Comparison of ENCODE assay signal across 36 mouse cellular contexts in the genomic region with DNA sequence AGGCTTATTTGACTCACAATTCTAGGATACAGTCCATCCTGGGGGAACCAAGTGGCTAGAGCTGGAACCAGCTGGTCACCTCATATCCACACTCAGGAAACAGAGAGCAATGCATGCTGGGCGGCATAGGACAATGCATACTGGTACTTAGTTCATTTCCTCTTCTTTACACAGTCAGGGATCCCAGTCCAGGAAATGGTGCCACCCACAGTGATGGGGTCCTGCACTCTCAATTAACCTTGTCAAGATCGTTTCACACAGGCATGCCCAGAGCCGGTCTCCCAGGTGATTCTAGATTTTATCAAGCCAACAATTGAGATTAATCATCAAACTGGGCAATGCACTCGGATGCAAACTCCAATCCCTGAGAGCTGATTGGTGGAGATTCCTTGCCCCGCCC.
A peak's percentile ranks its signal among the peaks of the same experiment; 100 is the strongest.
DNase-seq lines count a peak whose midpoint lies in the region; ATAC-seq lines count a peak whose summit lies in the region.
"Had no signal": no experiment of that assay in that cellular context is flagged by ENCODE, and none has a peak within 500 bp of the region (broad histone marks: within the 10 kb centered on the region; RNA-seq: fewer than 3 reads in every experiment).

No protein-coding gene starts in this region.

- no peak overlapping the region for H3K27ac ChIP-seq in neural tube, embryonic 15.5 days (replicated peaks)
- no peak overlapping the region for H3K27ac ChIP-seq in kidney, embryonic 14.5 days (ENCODE audit: low read depth, low read length)
- H3K27ac ChIP-seq: embryonic facial prominence, embryonic 13.5 days; forebrain, embryonic 10.5 days; forebrain, embryonic 15.5 days; gastrocnemius, adult 2 months; heart, adult 2 months; hindbrain, embryonic 14.5 days; kidney, postnatal 0 days; layer of hippocampus, adult 2 months; left cerebral cortex, adult 2 months; limb, embryonic 13.5 days; liver, embryonic 13.5 days; midbrain, embryonic 13.5 days; stomach, embryonic 15.5 days had no signal

- no peak for ATAC-seq in neural tube, embryonic 15.5 days (ENCODE audit: low FRiP score)
- ATAC-seq in kidney, embryonic 14.5 days (ENCODE audit: low FRiP score, low TSS enrichment): peak; percentile 66
- ATAC-seq: forebrain, embryonic 15.5 days; lung, postnatal 0 days; midbrain, embryonic 13.5 days had no signal

- no peak overlapping the region for H3K4me3 ChIP-seq in neural tube, embryonic 15.5 days (replicated peaks)
- H3K4me3 ChIP-seq in kidney, embryonic 14.5 days (ENCODE audit: low read length): no peak overlapping the region
- H3K4me3 ChIP-seq: embryonic facial prominence, embryonic 13.5 days; forebrain, embryonic 10.5 days; forebrain, embryonic 15.5 days; gastrocnemius, adult 2 months; heart, adult 2 months; heart, embryonic 12.5 days; layer of hippocampus, adult 2 months; left cerebral cortex, adult 2 months; limb, embryonic 13.5 days; liver, embryonic 13.5 days; megakaryocyte, embryonic 14.5 days; midbrain, embryonic 13.5 days; stomach, embryonic 15.5 days had no signal

- no peak overlapping the region for H3K4me2 ChIP-seq in neural tube, embryonic 15.5 days
- H3K4me2 ChIP-seq in kidney, embryonic 14.5 days (replicated peaks; ENCODE audit: low read depth, low read length): no peak overlapping the region
- H3K4me2 ChIP-seq: embryonic facial prominence, embryonic 13.5 days; forebrain, embryonic 15.5 days; heart, embryonic 12.5 days; hindbrain, embryonic 14.5 days; limb, embryonic 13.5 days; liver, embryonic 13.5 days; midbrain, embryonic 13.5 days; stomach, embryonic 15.5 days had no signal

- no peaks in the 10 kb centered on the region for H3K4me1 ChIP-seq in neural tube, embryonic 15.5 days
- no peaks in the 10 kb centered on the region for H3K4me1 ChIP-seq in kidney, embryonic 14.5 days (ENCODE audit: control insufficient read depth, insufficient read depth, low read length)
- H3K4me1 ChIP-seq: embryonic facial prominence, embryonic 13.5 days; forebrain, embryonic 10.5 days; forebrain, embryonic 15.5 days; heart, embryonic 12.5 days; limb, embryonic 13.5 days; liver, embryonic 13.5 days; megakaryocyte, embryonic 14.5 days; midbrain, embryonic 13.5 days; stomach, embryonic 15.5 days had no signal

- no peaks in the 10 kb centered on the region for H3K36me3 ChIP-seq in neural tube, embryonic 15.5 days
- H3K36me3 ChIP-seq in kidney, embryonic 14.5 days (ENCODE audit: control insufficient read depth, insufficient read depth, low read length): no peaks in the 10 kb centered on the region
- H3K36me3 ChIP-seq: embryonic facial prominence, embryonic 13.5 days; forebrain, embryonic 10.5 days; forebrain, embryonic 15.5 days; heart, embryonic 12.5 days; limb, embryonic 13.5 days; liver, embryonic 13.5 days; midbrain, embryonic 13.5 days; stomach, embryonic 15.5 days had no signal

- no peaks in the 10 kb centered on the region for H3K9me3 ChIP-seq in neural tube, embryonic 15.5 days (replicated peaks)
- H3K9me3 ChIP-seq in kidney, embryonic 14.5 days (ENCODE audit: control insufficient read depth, low read length): no peaks in the 10 kb centered on the region
- H3K9me3 ChIP-seq: embryonic facial prominence, embryonic 13.5 days; forebrain, embryonic 10.5 days; forebrain, embryonic 15.5 days; heart, embryonic 12.5 days; limb, embryonic 13.5 days; midbrain, embryonic 13.5 days; stomach, embryonic 15.5 days had no signal

- peak; percentile 81 for DNase-seq in heart, adult 11 months
- DNase-seq in heart, postnatal 36 days: no peak
- peak; percentile 10 for DNase-seq in neural tube, embryonic 10.5 days (ENCODE audit: extremely low spot score, low spot score)
- DNase-seq in spleen, postnatal 14 days (ENCODE audit: low spot score in 2 of 2): no peak
- DNase-seq in adrenal gland, postnatal 25 days: no peak
- DNase-seq in embryo, embryonic 9.5 days (ENCODE audit: extremely low spot score): no peak
- DNase-seq: adrenal gland, postnatal 10 days; cerebellum, adult 11 months; cerebellum, adult 9-10 months; cerebellum, postnatal 36 days; embryo, embryonic 11 days; gastrocnemius, adult 2 months; gastrocnemius, postnatal 36 days; heart, adult 2 months; liver, embryonic 13.5 days; lung, adult 18-20 months; lung, postnatal 4 days; retina, postnatal 1 day; right cerebral cortex, postnatal 14 days; thymus, adult 18-20 months; thymus, postnatal 25 days had no signal

- H3K27me3 ChIP-seq in neural tube, embryonic 15.5 days (replicated peaks): 0 out of 2 replicates have a peak, but pooled peaks cover 2% of the 10 kb centered on the region
- no peaks in the 10 kb centered on the region for H3K27me3 ChIP-seq in kidney, embryonic 14.5 days (ENCODE audit: control insufficient read depth, insufficient read depth, low read length)
- H3K27me3 ChIP-seq: embryonic facial prominence, embryonic 13.5 days; liver, embryonic 13.5 days; megakaryocyte, embryonic 14.5 days; midbrain, embryonic 13.5 days; stomach, embryonic 15.5 days had no signal

- intact Hi-C loops in heart, postnatal 36 days (cut with DNase I): no loop called here

- WGBS in neural tube, embryonic 15.5 days: 85% methylated on average over 5 of the region's 5 CpGs
- 65% methylated on average over 5 of the region's 5 CpGs for WGBS in kidney, embryonic 14.5 days

- no peak overlapping the region for H3K9ac ChIP-seq in neural tube, embryonic 15.5 days (replicated peaks)
- no peak overlapping the region for H3K9ac ChIP-seq in kidney, embryonic 14.5 days (ENCODE audit: low read depth, low read length)
- H3K9ac ChIP-seq: embryonic facial prominence, embryonic 13.5 days; forebrain, embryonic 15.5 days; heart, embryonic 12.5 days; hindbrain, embryonic 14.5 days; limb, embryonic 13.5 days; liver, embryonic 13.5 days; midbrain, embryonic 13.5 days; stomach, embryonic 15.5 days had no signal

Comparison
In these comparisons a context has a peak if more than half of its experiments do, and no peak if none do; other contexts are left out.
1. DNase-seq: peak in heart, adult 11 months (single experiment) and neural tube, embryonic 10.5 days (single experiment); none in heart, postnatal 36 days (0 of 2), spleen, postnatal 14 days (0 of 2), adrenal gland, postnatal 25 days (single experiment) and embryo, embryonic 9.5 days (single experiment).